Mouse (Mus musculus) liver, postnatal 0 days (tissue): ENCODE data around the gene Wdr34.
A peak's percentile ranks its signal among the peaks of the same experiment; 100 is the strongest.

Source experiments
- CTCF ChIP-seq: sonication (generic); IDR thresholded peaks from 2 replicates; pipeline ENCODE4 v1.5.1; 2016; ENCODE audit warnings: antibody characterized with exemption, low read depth
- EP300 ChIP-seq: IDR thresholded peaks from 2 replicates; pipeline ENCODE4 v1.6.1; 2016; ENCODE audit warnings: antibody characterized with exemption, low read depth, mild to moderate bottlenecking

DNA sequence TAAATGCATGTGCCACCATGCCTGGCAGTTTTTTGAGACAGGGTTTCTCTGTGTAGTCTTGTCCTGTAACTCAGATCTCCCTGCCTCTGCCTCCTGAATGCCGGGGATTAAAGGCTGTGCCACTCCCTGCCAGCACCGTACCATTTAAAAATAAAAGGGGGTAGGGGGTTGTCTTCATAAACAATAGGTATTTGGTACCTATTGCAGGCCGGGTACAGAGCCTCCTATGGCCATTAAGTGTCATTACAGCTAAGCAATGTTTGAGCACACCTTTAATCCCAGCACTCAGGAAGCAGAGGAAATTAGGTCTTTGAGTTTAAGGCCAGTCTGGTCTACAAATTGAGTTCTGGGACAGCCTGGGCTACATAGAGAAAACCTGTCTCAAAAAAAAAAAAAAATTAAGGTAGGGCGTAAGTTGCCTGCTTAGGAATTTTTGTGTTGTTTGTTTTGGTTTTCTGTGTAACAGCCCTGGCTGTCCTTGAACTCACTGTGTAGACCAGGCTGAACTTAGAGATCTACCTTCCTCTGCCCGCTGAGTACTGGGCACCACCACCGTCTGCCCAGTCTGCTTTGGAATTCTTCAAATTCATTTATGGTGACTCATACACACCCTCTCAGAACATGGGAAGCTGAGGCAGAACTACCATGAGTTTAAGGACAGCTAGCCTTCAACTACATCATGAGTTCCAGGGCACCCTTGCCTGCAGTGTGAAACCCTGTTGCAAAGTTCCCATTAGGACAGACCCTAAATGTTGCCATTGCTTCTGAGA is 3.5 kb upstream of the Wdr34 start:
- peak; percentile 67 for TF ChIP-seq CTCF
- no peak for TF ChIP-seq EP300
